Mouse (Mus musculus): ENCODE data around the gene Fjx1. TPM values are rescaled to one million over a fixed set of nuclear protein-coding genes. Genes with fewer than 3 reads are reported as not detected.

The Fjx1 gene
- total and polyA plus RNA-seq, 3 experiments = 0.17 to 0.55 (median 0.43) TPM

- no peak overlapping the region for H3K27ac ChIP-seq (ENCODE audit: insufficient read depth, low read depth)
- in situ Hi-C loops (cut with MboI; ENCODE audit: low pct_ligation_motif_present, low pct_unique_long_range_greater_than_20kb, low sequenced_read_pairs) = no loop called here
- no peaks in the 10 kb centered on the region for H3K36me3 ChIP-seq (replicated peaks in 1 of 2; ENCODE audit: control insufficient read depth in 1 of 2, insufficient read depth in 1 of 2, low read length in 1 of 2)
- no peaks in the 10 kb centered on the region for H3K9me3 ChIP-seq (replicated peaks; ENCODE audit: low read length)
- no peak overlapping the region for H3K9ac ChIP-seq (ENCODE audit: insufficient read depth, low read depth)
- peaks cover 12 to 17% of the 10 kb centered on the region in 2 experiments for H3K4me1 ChIP-seq (ENCODE audit: control insufficient read depth in 1 of 2, insufficient read depth in 2 of 2)
- no peak overlapping the region for H3K4me3 ChIP-seq (replicated peaks in 1 of 3; ENCODE audit: low read depth in 2 of 3, low read length in 2 of 3, poor library complexity in 1 of 3)
- no peaks in the 10 kb centered on the region for H3K27me3 ChIP-seq (replicated peaks)
- H3K79me2 ChIP-seq (replicated peaks; ENCODE audit: control insufficient read depth, extremely low read depth, insufficient read depth, poor library complexity, severe bottlenecking) = peaks cover 13% of the 10 kb centered on the region
- DNase-seq (ENCODE audit: extremely low read depth) = no peak
- no peak overlapping the region for H3K4me2 ChIP-seq (ENCODE audit: insufficient read depth, low read depth, poor library complexity, severe bottlenecking)
- dilution Hi-C loops (cut with MboI; ENCODE audit: extremely low pct_ligation_motif_present, extremely low pct_unique_long_range_greater_than_20kb, low sequenced_read_pairs) = no loop called here
- no peak for TF ChIP-seq ZKSCAN1 (IDR thresholded peaks at IDR 0.05; ENCODE audit: borderline replicate concordance, low read depth, low read length)
- no peak for TF ChIP-seq POLR2A (IDR thresholded peaks at IDR 0.05; ENCODE audit: low read depth, low read length)
- TF ChIP-seq E2F4 (IDR thresholded peaks at IDR 0.05; ENCODE audit: insufficient replicate concordance, low read depth, low read length) = no peak
- TF ChIP-seq SMC3 (IDR thresholded peaks at IDR 0.05; ENCODE audit: low read depth, low read length) = no peak
- no peak for TF ChIP-seq TCF12 (IDR thresholded peaks at IDR 0.05; ENCODE audit: low read depth, low read length)
- no peak for TF ChIP-seq KAT2A (IDR thresholded peaks at IDR 0.05; ENCODE audit: insufficient replicate concordance, low read length)
- no peak for TF ChIP-seq BHLHE40 (IDR thresholded peaks at IDR 0.05; ENCODE audit: low read depth, low read length)
- no peak for TF ChIP-seq ZC3H11A (IDR thresholded peaks at IDR 0.05; ENCODE audit: low read depth, low read length)
- TF ChIP-seq RCOR1 (conservative IDR thresholded peaks at IDR 0.05; ENCODE audit: low read depth, low read length) = no peak
- TF ChIP-seq TBP (conservative IDR thresholded peaks at IDR 0.05; ENCODE audit: low read depth, low read length) = no peak
- TF ChIP-seq MAX (IDR thresholded peaks at IDR 0.05; ENCODE audit: low read length) = no peak
- no peak for TF ChIP-seq GABPA (IDR thresholded peaks at IDR 0.05; ENCODE audit: insufficient replicate concordance, low read depth, low read length)
- no peak for TF ChIP-seq NRF1 (IDR thresholded peaks at IDR 0.05; ENCODE audit: low read depth, low read length)
- TF ChIP-seq CHD2 (IDR thresholded peaks at IDR 0.05; ENCODE audit: low read length) = no peak
- TF ChIP-seq HCFC1 (IDR thresholded peaks at IDR 0.05; ENCODE audit: low read depth, low read length) = no peak
These were observed 48.3 kb downstream of the Fjx1 start for GRCm38 (mm10) chr2:102403982-102404381.

- no peak overlapping the region for H3K4me3 ChIP-seq (replicated peaks in 1 of 3; ENCODE audit: low read depth in 2 of 3, low read length in 2 of 3, poor library complexity in 1 of 3)
- H3K9me3 ChIP-seq (replicated peaks; ENCODE audit: low read length) = no peaks in the 10 kb centered on the region
- dilution Hi-C loops (cut with MboI; ENCODE audit: extremely low pct_ligation_motif_present, extremely low pct_unique_long_range_greater_than_20kb, low sequenced_read_pairs) = no loop called here
- DNase-seq (ENCODE audit: extremely low read depth) = no peak
- in situ Hi-C loops (cut with MboI; ENCODE audit: low pct_ligation_motif_present, low pct_unique_long_range_greater_than_20kb, low sequenced_read_pairs) = no loop called here
- TF ChIP-seq MXI1 (IDR thresholded peaks at IDR 0.05; ENCODE audit: low read depth, low read length) (no peak), CTCF (conservative IDR thresholded peaks at IDR 0.05 in 1 of 2, IDR thresholded peaks at IDR 0.05 in 1 of 2; ENCODE audit: low read depth in 2 of 2, low read length in 2 of 2) (no peak), PAX5 (IDR thresholded peaks at IDR 0.05; ENCODE audit: low read length) (no peak), MAZ (IDR thresholded peaks at IDR 0.05; ENCODE audit: low read depth, low read length) (no peak), CHD1 (IDR thresholded peaks at IDR 0.05; ENCODE audit: low read depth, low read length) (no peak), JUND (conservative IDR thresholded peaks at IDR 0.05; ENCODE audit: low read depth, low read length) (no peak), HCFC1 (IDR thresholded peaks at IDR 0.05; ENCODE audit: low read depth, low read length) (no peak), ZKSCAN1 (IDR thresholded peaks at IDR 0.05; ENCODE audit: borderline replicate concordance, low read depth, low read length) (no peak), POLR2A (IDR thresholded peaks at IDR 0.05; ENCODE audit: low read depth, low read length) (no peak), IRF4 (IDR thresholded peaks at IDR 0.05; ENCODE audit: low read depth, low read length) (no peak), SIN3A (IDR thresholded peaks at IDR 0.05; ENCODE audit: low read length) (no peak), USF2 (conservative IDR thresholded peaks at IDR 0.05; ENCODE audit: low read depth, low read length) (no peak), MEF2A (IDR thresholded peaks at IDR 0.05; ENCODE audit: borderline replicate concordance, low read depth, low read length) (no peak), MAX (IDR thresholded peaks at IDR 0.05; ENCODE audit: low read length) (no peak), E2F4 (IDR thresholded peaks at IDR 0.05; ENCODE audit: insufficient replicate concordance, low read depth, low read length) (no peak)
- H3K9ac ChIP-seq (ENCODE audit: insufficient read depth, low read depth) = no peak overlapping the region
- H3K79me2 ChIP-seq (replicated peaks; ENCODE audit: control insufficient read depth, extremely low read depth, insufficient read depth, poor library complexity, severe bottlenecking) = peaks cover 15% of the 10 kb centered on the region
- H3K4me1 ChIP-seq (ENCODE audit: control insufficient read depth in 1 of 2, insufficient read depth in 2 of 2) = peaks cover 12 to 17% of the 10 kb centered on the region in 2 experiments
- no peaks in the 10 kb centered on the region for H3K27me3 ChIP-seq (replicated peaks)
- no peak overlapping the region for H3K4me2 ChIP-seq (ENCODE audit: insufficient read depth, low read depth, poor library complexity, severe bottlenecking)
- H3K27ac ChIP-seq (ENCODE audit: insufficient read depth, low read depth) = no peak overlapping the region
- H3K36me3 ChIP-seq (replicated peaks in 1 of 2; ENCODE audit: control insufficient read depth in 1 of 2, insufficient read depth in 1 of 2, low read length in 1 of 2) = no peaks in the 10 kb centered on the region
These were observed 49.0 kb downstream of the Fjx1 start for GRCm38 (mm10) chr2:102403306-102403705.

All from CH12.LX (cell line).